Mouse (Mus musculus) brain, embryonic 18.5 days (tissue): ENCODE measurements at regions not wholly inside any gene's neighbourhood (a gene's known extent, or its start where the extent isn't known, plus 50 kb on each side); places are given as distances from the start of the nearest gene placed in this dataset.
"Not testable (repeated sequence)": the region's sequence is repeated elsewhere in the genome, so short reads cannot be mapped to it uniquely, and the experiment has no call there.

Source experiments
- DNase-seq: peaks from one replicate; pipeline ENCODE4 v3.0.0-alpha.2; 2012; ENCODE audit warnings: low read depth, low spot score

- DNase-seq = no peak
These were observed 114.6 kb upstream of the Dyrk2 start for GRCm38 (mm10) chr10:118984580-118984979.

GRCm38 (mm10) chr10:118981446-118981845, 111.4 kb upstream of the Dyrk2 start:
- DNase-seq = no peak

DNA sequence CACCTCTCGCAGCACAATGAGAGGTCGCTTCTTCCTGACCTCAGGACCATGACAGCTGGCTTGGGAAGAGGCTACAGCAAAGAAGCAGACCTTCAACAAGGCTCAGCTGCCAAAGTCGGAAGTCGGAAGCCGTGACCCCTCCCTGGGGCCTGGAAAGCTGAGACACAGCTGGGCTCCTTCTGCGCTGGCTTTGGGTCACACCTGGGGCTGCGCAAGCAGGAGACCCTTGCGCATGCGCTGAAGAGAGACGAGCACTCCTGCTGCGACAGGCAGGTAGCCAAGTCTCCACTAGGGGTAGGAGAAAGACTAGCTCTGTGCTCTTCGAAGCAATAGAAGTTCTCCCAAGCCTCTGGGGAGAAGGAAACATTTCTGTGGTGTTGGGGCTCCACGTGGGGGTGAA, 109.3 kb upstream of the Dyrk2 start:
- no peak for DNase-seq

- no peak for DNase-seq
These were observed 108.3 kb upstream of the Dyrk2 start for GRCm38 (mm10) chr10:118978181-118978743.

- no peak for DNase-seq
These were observed 106.4 kb upstream of the Dyrk2 start for GRCm38 (mm10) chr10:118976447-118976846.

DNA sequence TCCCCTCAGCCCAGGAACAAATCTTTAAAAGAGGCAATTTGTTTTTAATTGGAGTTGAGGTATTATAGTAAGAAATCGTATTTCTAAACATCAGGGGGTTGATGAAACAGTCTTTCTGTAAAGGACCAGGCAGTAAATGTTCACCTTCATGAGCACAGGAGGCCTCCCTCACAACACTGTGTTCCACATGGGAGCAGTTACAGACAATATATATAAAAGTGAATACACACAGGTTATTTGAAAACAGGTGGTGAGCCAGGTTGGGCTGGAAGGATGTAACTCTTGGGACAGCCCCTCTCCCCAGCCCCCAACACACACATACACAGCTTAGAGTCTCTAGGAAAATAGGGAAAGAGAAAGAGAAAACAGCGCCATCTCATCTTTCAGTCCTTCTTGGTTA, 105.8 kb upstream of the Dyrk2 start:
- no peak for DNase-seq

GRCm38 (mm10) chr10:118973324-118973723, 103.3 kb upstream of the Dyrk2 start:
- DNase-seq = no peak

DNA sequence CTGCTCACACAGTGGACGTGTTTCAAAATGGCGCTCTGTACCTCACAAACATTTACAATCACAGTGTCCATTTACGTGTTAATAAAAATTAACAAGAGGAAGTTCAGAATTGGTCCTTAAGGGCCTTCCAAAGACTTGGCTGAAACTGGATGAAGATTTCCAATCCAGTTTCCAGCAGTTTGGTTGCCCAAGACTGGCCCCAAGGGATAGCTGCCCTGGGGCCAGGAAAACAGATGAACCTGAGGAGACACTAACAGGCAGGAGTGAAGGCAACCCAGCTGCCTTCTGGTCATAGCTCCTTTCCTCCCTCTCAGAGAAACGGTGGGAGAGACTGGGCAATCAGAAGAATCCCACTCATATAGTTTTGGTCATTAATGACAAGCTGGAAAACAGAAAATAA, 102.6 kb upstream of the Dyrk2 start:
- no peak for DNase-seq

GRCm38 (mm10) chr10:118970457-118971175, 100.6 kb upstream of the Dyrk2 start:
- no peak for DNase-seq

- DNase-seq = no peak
These were observed 91.7 kb upstream of the Dyrk2 start for GRCm38 (mm10) chr10:118961713-118962181.

DNA sequence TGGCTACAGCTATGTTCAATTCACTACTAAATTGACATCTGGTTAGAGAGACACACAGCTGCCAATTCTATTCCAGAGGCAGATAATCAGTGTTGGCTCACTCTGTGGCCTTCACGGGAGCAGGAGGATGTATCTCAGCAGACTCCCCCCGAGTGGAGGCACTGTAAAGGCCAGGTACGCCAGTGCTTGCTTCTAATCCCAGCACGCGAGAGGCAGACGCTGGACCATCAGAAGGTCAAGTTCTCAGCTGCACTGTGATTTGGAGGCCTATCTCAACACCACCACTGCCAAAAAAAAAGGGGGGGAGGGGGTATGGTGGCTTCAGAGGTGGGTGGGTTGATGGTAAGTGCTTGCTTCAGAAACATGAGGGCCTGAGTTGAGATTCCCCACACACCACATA, 90.1 kb upstream of the Dyrk2 start:
- DNase-seq = no peak

- DNase-seq = no peak
These were observed 89.6 kb upstream of the Dyrk2 start for GRCm38 (mm10) chr10:118959623-118960022.

GRCm38 (mm10) chr10:118956352-118956751, 86.3 kb upstream of the Dyrk2 start:
- DNase-seq = peak; percentile 66

DNA sequence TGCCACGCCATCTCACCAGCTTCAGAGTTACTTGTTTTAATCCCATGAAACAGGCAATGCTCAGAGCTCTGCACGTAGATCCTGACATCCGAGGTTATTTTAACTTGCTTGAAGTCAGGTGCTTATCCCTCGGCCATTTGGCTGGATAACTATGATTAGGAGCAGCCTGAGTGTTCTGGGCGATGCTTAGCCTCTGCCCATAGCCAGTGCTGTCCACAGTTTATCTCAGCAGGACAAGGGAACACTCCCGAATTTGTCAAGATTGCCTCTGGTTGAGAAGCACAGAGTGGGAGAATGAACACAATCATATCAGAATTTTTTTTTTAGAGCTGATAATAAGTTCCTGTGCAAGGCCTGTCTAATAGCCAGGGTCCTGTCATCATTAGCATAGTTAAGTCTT, 83.4 kb upstream of the Dyrk2 start:
- no peak for DNase-seq

GRCm38 (mm10) chr10:118952756-118953155, 82.7 kb upstream of the Dyrk2 start:
- DNase-seq = no peak

GRCm38 (mm10) chr10:118947724-118948123, 77.7 kb upstream of the Dyrk2 start:
- DNase-seq = no peak

DNA sequence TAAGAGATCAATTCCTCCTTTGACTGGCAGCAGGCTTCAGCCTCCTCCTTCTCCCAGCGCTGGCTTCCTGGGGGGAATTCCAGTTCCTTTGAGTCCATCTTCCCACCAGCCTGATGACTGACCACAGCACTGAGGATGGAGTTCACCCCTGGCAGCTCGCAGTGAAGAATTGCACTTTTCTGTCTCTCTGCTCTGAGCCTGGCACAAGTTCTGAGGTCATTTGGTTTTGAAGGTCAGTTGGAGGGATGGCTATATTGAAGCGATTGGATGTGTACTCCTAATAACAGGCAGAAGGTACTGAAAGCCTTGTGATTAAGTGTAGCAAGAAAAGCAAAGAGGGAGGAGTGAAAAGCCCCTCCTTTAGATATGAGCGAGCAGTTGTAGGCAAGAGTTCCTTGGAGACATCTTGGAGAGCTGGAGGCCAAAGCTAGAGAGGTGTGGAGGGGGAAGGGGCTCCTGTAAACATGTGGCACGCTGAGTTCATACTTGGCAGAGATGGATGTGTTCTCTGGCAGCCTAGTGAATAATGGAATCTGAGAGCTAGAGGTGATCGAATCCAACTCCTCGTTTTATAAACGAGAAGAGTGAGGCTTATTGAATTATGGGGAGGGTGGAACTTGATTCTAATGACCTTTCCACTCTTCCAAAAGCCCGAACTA, 77.1 kb upstream of the Dyrk2 start:
- DNase-seq = no peak

- DNase-seq = no peak
These were observed 57.3 kb upstream of the Dyrk2 start for GRCm38 (mm10) chr10:118927316-118927715.

GRCm38 (mm10) chr10:118923473-118924185, 53.6 kb upstream of the Dyrk2 start:
- no peak for DNase-seq

DNA sequence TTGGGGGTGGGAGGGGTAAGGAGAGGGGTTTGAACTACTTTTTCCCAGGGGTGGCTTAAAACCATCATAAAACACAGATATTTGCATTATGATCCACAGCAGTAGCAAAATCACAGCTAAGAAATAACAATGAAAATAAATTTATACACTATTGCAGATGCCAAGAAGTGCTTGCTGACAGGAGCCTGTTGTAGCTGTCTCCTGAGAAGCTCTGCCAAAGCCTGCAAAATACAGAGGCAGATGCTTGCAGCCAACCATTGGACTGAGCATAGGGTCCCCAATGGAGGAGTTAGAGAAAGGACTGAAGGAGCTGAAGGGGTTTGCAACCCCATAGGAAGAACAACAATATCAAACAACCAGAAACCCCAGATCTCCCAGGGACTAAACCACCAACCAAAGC, 52.1 kb upstream of the Dyrk2 start:
- not testable (repeated sequence) for DNase-seq
